Mouse (Mus musculus) limb, embryonic 11.5 days (tissue): ENCODE measurements at regions not wholly inside any gene's neighbourhood (a gene's known extent, or its start where the extent isn't known, plus 50 kb on each side); places are given as distances from the start of the nearest gene placed in this dataset.

Source experiments
- ATAC-seq: fragments of 200-750 bp; cut with Nextera tagmentation; 2 replicates; pipeline ENCODE4 v1.8.0; 2017; ENCODE audit warnings: low read depth; ENCODE audit not compliant: insufficient number of reproducible peaks, low FRiP score, low TSS enrichment
- DNase-seq: peaks from one replicate; pipeline ENCODE4 v3.0.0-alpha.2; 2015; ENCODE audit warnings: low spot score
- H3K27ac ChIP-seq: fragments of 300-500 bp; sonication (generic); replicated peaks from 2 replicates; pipeline ENCODE4 v1.5.1; 2014; ENCODE audit warnings: low read depth, mild to moderate bottlenecking, low read length
- H3K27me3 ChIP-seq: fragments of 300-500 bp; sonication (generic); 2 replicates; pipeline ENCODE4 v1.6.1; 2014; ENCODE audit warnings: mild to moderate bottlenecking, low read length, mixed read lengths; ENCODE audit not compliant: control insufficient read depth, insufficient read depth
- H3K36me3 ChIP-seq: fragments of 300-500 bp; sonication (generic); 2 replicates; pipeline ENCODE4 v1.6.1; 2014; ENCODE audit warnings: mild to moderate bottlenecking, low read length, moderate library complexity, mixed read lengths; ENCODE audit not compliant: control insufficient read depth, insufficient read depth
- H3K4me1 ChIP-seq: fragments of 300-500 bp; sonication (generic); 2 replicates; pipeline ENCODE4 v1.6.1; 2014; ENCODE audit warnings: low read length, mixed read lengths; ENCODE audit not compliant: control insufficient read depth, insufficient read depth
- H3K4me2 ChIP-seq: fragments of 300-500 bp; sonication (generic); 2 replicates; pipeline ENCODE4 v1.6.1; 2014; ENCODE audit warnings: low read depth, mild to moderate bottlenecking, moderate library complexity; ENCODE audit not compliant: severe bottlenecking
- H3K4me3 ChIP-seq: fragments of 300-500 bp; sonication (generic); 2 replicates; pipeline ENCODE4 v1.5.1; 2014; ENCODE audit warnings: low read depth, low read length
- H3K9ac ChIP-seq: fragments of 300-500 bp; sonication (generic); 2 replicates; pipeline ENCODE4 v1.6.1; 2014; ENCODE audit warnings: mild to moderate bottlenecking, low read length
- H3K9me3 ChIP-seq: fragments of 300-500 bp; sonication (generic); 2 replicates; pipeline ENCODE4 v1.6.1; 2016; ENCODE audit warnings: low read length; ENCODE audit not compliant: control insufficient read depth
- WGBS: fragments of 180-500 bp; shearing (Covaris S2); extraction: QIAGEN DNeasy Blood & Tissue Kit; methylation state at CpG from one replicate; pipeline ENCODE4 v1.1.7; 2014; 5-methylcytosine and 5-hydroxymethylcytosine counted together

DNA sequence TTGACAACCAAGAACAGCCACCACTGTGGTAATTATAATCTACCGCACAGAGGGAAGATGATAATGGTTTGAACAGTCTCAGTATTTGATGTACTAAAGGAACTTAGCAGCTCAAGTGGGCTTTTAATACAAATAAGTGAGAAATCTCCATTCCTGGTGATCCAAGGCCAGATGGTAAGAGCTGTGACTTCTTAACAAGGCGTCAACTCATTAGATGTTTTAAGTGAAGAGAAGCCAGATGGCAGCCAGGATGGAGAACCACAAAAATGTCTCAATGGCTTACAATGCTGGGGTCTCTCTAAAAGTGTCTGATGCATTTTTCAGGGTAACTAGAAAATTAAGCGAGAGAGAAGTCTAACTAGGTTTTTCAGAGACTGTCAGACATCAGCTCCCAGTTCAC, 96.3 kb upstream of the Zfhx3 start:
- DNase-seq (no peak), ATAC-seq (no peak)
- WGBS: 47% methylated on average over 3 of the region's 3 CpGs

DNA sequence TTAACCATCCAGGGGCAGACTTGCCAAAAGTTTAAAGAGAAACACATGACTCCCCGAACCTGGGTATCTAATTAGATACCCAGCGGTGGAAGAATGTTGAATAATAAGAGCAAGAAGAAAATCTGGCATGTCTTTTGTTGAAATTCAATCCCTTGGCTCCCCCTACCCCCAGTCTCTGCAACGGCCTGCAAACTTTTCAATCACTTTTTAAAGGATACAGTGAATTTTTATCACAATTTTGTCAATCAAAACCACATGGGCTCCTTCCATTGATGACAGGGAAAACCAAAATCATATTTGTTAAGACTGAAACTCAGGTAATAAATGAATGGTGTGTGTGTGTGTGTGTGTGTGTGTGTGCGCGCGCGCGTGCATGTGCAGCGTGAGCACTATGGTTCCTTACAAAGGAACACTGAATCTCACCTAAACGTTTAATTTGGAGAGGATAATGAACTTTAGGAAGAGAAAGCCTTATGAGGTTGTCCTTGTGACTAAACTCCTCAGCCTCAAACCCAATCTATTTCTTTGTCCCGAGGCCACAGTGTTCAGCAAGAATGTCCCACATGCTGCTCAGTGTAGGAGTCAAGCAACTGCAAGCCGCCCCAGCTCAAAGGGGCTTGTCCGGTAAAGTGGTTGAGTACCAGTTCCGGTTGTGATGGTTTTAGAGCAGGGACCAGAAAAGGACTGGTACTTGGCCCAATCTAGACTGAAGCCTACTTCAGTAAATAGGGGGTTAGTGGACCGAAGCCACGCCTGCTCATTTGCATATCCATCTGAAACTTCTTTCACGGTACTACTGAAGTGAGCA, 91.0 kb upstream of the Zfhx3 start:
- Histone ChIP-seq H3K9ac (no peak overlapping the region), H3K4me2 (peak overlapping the region; percentile 16; the same call in 1 of the 2 replicates), H3K27me3 (no peaks in the 10 kb centered on the region), H3K9me3 (no peaks in the 10 kb centered on the region), H3K36me3 (no peaks in the 10 kb centered on the region), H3K4me3 (no peak overlapping the region), H3K27ac (peak overlapping the region; percentile 84), H3K4me1 (peaks cover 18% of the 10 kb centered on the region)
- ATAC-seq (no peak), DNase-seq (peak; percentile 57)
- 54% methylated on average over 17 of the region's 17 CpGs for WGBS

More for the DNA sequence above, 96.3 kb upstream of the Zfhx3 start:
- Histone ChIP-seq H3K27ac (no peak overlapping the region), H3K4me2 (no peak overlapping the region), H3K9me3 (no peaks in the 10 kb centered on the region), H3K9ac (no peak overlapping the region), H3K27me3 (no peaks in the 10 kb centered on the region), H3K4me1 (no peaks in the 10 kb centered on the region), H3K36me3 (no peaks in the 10 kb centered on the region), H3K4me3 (no peak overlapping the region)

DNA sequence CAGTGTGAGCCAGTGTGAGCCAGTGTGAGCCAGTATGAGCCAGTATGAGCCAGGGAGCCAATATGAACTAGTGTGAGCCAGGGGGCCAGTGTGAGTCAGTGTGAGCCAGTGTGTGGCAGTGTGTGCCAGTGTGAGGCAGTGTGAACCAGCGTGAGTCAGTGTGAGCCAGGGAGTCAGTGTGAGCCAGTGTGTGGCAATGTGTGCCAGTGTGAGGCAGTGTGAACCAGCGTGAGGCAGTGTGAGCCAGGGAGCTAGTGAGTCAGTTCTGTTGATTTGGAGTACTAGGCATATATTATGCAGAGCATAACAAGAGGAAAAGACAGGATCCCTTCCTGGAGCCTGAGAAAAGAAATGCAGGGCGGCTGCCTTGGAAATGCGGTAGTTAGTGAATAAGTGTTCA, 82.7 kb upstream of the Zfhx3 start:
- no peak overlapping the region; the same call in 1 of the 2 replicates for H3K27ac ChIP-seq

DNA sequence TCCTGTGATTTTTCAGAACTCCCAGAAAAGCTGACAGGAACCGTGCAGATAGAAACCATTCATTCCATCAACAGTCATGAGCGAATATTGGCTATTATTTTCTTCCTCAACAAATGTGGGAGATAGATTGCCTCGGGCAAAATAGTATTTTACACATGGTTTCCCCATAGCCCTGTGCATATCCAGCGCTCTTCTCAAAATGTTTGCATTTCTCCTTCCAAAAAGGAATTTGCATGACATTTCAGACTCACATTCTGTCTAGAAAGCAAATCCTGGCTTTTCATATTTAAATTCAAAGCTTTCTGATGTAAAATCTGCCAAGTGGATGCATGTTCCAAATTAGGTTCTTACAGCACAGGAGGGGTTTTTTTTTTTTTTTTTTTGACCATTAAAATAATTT, 82.2 kb upstream of the Zfhx3 start:
- 81% methylated on average over 4 of the region's 4 CpGs for WGBS
- DNase-seq: no peak
- ATAC-seq: no peak
- H3K4me1 ChIP-seq: peaks cover 22% of the 10 kb centered on the region
- no peaks in the 10 kb centered on the region for H3K27me3 ChIP-seq
- no peaks in the 10 kb centered on the region for H3K9me3 ChIP-seq
- H3K9ac ChIP-seq: no peak overlapping the region
- no peak overlapping the region for H3K4me2 ChIP-seq
- H3K36me3 ChIP-seq: no peaks in the 10 kb centered on the region
- H3K4me3 ChIP-seq: no peak overlapping the region
- H3K27ac ChIP-seq: no peak overlapping the region; the same call in 1 of the 2 replicates

More for the DNA sequence above, 82.7 kb upstream of the Zfhx3 start:
- no peak overlapping the region for H3K4me3 ChIP-seq
- H3K9ac ChIP-seq: no peak overlapping the region
- no peak overlapping the region for H3K4me2 ChIP-seq
- H3K9me3 ChIP-seq: no peaks in the 10 kb centered on the region
- WGBS: 90% methylated on average over 4 of the region's 4 CpGs
- H3K4me1 ChIP-seq: peaks cover 18% of the 10 kb centered on the region
- DNase-seq (no peak), ATAC-seq (no peak)
- no peaks in the 10 kb centered on the region for H3K36me3 ChIP-seq
- H3K27me3 ChIP-seq: no peaks in the 10 kb centered on the region

DNA sequence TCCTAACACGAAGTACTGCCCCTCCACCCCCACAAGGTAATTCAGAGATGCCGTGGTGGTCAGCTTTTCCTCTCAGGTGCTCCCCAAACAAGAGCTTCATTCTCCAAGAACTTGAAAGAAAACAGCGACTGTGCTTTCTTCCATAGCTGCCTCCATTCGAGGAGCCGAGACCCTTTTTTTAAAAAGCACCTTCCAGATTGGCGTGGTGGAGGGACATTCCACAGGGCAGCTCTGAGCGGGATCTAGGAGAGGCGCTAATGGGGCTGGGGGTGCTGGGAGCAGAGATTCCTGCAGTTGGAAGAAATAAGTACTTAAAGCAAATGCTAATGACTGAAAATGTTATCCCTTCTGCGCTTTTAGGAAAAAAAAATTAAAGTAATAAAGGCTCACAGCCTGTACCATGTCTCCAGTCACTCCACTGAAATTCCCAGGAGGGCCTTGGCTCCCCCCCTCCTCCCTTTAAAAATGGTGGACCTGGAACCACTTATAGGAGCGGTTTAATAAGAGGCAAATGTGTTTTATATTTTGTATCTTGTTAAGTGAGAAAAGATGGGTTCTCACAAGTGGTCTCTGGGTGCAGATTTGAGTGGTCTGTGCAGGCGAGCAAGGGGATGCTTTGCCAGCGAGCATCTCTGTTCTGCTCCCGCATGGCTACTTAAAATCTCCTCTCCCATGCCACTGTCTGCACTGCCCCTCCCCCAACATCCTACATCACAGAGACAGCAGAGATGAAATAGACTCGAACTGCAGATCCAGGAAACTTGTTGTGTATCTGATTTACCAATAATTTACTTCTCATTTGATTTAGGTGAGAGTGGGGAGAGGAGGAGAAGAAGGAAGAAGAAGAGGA, 77.4 kb upstream of the Zfhx3 start:
- Histone ChIP-seq H3K4me1 (peaks cover 38% of the 10 kb centered on the region), H3K36me3 (no peaks in the 10 kb centered on the region), H3K9me3 (no peaks in the 10 kb centered on the region), H3K4me3 (no peak overlapping the region), H3K27me3 (no peaks in the 10 kb centered on the region), H3K27ac (peak overlapping the region; percentile 68), H3K4me2 (peak overlapping the region; percentile 24; the same call in 1 of the 2 replicates), H3K9ac (no peak overlapping the region)
- DNase-seq (peak; percentile 74), ATAC-seq (peak; percentile 81; the same call in 1 of the 2 replicates)
- 14% methylated on average over 14 of the region's 14 CpGs for WGBS

DNA sequence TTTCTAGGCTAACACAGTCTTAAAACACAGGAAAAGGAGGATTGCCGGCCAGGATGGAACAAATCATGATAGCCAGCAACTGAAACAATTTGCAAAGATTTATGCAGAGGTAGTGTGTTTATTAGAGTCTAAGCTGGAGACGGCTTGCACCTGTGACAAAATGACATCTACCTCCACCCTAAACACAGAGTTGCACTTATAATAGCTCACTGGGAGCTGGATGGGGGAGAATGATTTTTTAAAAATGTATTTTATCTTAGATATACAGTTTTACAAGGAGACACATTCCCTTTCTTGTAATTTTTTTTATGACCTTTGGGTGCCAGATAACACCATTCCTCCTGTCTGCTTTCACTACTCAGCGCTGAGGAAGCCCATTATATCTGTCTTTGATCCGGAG, 76.7 kb upstream of the Zfhx3 start:
- WGBS: 9% methylated on average over 4 of the region's 4 CpGs
- no peak for DNase-seq

DNA sequence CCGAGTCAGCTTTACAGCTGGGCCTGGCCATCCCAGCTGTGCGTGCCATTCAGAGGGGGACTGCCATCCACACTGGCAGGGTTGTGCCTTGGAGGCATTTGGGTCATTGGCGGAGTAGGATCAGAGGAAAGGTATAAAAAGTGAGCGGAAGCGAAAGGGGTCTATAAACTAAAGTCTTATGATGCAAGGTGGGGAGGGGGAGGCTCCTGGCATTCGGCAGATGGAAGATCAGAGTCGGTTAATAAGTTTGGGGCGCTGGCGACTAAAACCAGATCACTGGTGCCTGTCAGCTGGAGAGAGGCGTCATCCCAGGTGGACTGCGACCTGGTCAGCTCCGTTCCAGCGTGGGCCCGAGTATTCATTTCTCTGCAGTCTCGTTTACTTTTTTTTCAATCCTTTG, 70.7 kb upstream of the Zfhx3 start:
- no peak overlapping the region for H3K4me3 ChIP-seq
- 0 out of 2 replicates have a peak overlapping the region, but pooled peaks have one; percentile 15 for H3K4me2 ChIP-seq
- 31% methylated on average over 15 of the region's 15 CpGs for WGBS
- H3K36me3 ChIP-seq: no peaks in the 10 kb centered on the region
- H3K4me1 ChIP-seq: peaks cover 8% of the 10 kb centered on the region
- no peaks in the 10 kb centered on the region for H3K9me3 ChIP-seq
- ATAC-seq (peak; percentile 70; the same call in 1 of the 2 replicates), DNase-seq (peak; percentile 73)
- no peaks in the 10 kb centered on the region for H3K27me3 ChIP-seq
- H3K27ac ChIP-seq: peak overlapping the region; percentile 62; the same call in 1 of the 2 replicates
- no peak overlapping the region for H3K9ac ChIP-seq

More for the DNA sequence above, 76.7 kb upstream of the Zfhx3 start:
- no peaks in the 10 kb centered on the region for H3K27me3 ChIP-seq
- ATAC-seq: no peak
- H3K4me2 ChIP-seq: no peak overlapping the region
- H3K4me1 ChIP-seq: peaks cover 38% of the 10 kb centered on the region
- H3K9me3 ChIP-seq: no peaks in the 10 kb centered on the region
- H3K27ac ChIP-seq: peak overlapping the region; percentile 68
- no peak overlapping the region for H3K9ac ChIP-seq
- no peaks in the 10 kb centered on the region for H3K36me3 ChIP-seq
- no peak overlapping the region for H3K4me3 ChIP-seq

DNA sequence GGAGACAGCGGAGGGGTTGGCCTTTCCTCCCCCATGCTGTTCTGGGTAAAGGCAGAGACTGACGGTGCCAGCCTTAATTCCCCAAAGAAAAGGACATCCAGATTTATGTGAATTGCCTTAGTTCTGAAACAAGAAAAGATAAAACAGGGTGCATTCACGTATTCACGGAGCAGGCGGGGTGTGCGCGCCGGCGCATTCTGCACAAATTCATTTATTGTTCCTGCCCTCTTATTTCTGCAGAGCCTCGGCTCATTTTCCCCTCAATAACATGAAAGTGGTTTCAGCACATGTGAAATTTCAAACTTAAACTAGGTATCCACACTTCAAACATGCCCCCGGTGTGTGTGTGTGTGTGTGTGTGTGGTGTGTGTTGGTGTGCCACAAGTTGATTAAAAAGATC, 70.3 kb upstream of the Zfhx3 start:
- no peak overlapping the region for H3K4me3 ChIP-seq
- H3K27me3 ChIP-seq: no peaks in the 10 kb centered on the region
- no peak overlapping the region for H3K9ac ChIP-seq
- no peaks in the 10 kb centered on the region for H3K9me3 ChIP-seq
- peaks cover 6% of the 10 kb centered on the region; the same call in 1 of the 2 replicates for H3K4me1 ChIP-seq
- no peak for ATAC-seq
- H3K27ac ChIP-seq: 0 out of 2 replicates have a peak overlapping the region, but pooled peaks have one; percentile 62
- H3K4me2 ChIP-seq: 0 out of 2 replicates have a peak overlapping the region, but pooled peaks have one; percentile 15
- 64% methylated on average over 11 of the region's 11 CpGs for WGBS
- no peaks in the 10 kb centered on the region for H3K36me3 ChIP-seq
- no peak for DNase-seq
